Mouse (Mus musculus): ENCODE measurements around the gene Smim4. TPM values are rescaled to one million over a fixed set of nuclear protein-coding genes. Genes with fewer than 3 reads are reported as not detected.

The Smim4 gene
- total and polyA plus RNA-seq, 3 experiments, result 19.1 to 38.0 (median 26.1) TPM

GRCm38 (mm10) chr14:31135495-31136410, 7.0 kb upstream of the Smim4 start:
- no peak for TF ChIP-seq TCF12 (IDR thresholded peaks at IDR 0.05; ENCODE audit: low read depth, low read length)
- TF ChIP-seq USF2 (conservative IDR thresholded peaks at IDR 0.05; ENCODE audit: low read depth, low read length), result no peak
- no peak for TF ChIP-seq NRF1 (IDR thresholded peaks at IDR 0.05; ENCODE audit: low read depth, low read length)
- TF ChIP-seq MYC (IDR thresholded peaks at IDR 0.05; ENCODE audit: low read depth, low read length), result no peak
- no peak for TF ChIP-seq MAFK (IDR thresholded peaks at IDR 0.05; ENCODE audit: insufficient replicate concordance, low read length)
- TF ChIP-seq JUN (IDR thresholded peaks at IDR 0.05; ENCODE audit: insufficient read depth, low read depth, low read length), result no peak
- TF ChIP-seq SIN3A (IDR thresholded peaks at IDR 0.05; ENCODE audit: low read length), result no peak
- Histone ChIP-seq H3K27ac (ENCODE audit: insufficient read depth, low read depth) (no peak overlapping the region), H3K4me3 (replicated peaks in 1 of 3; ENCODE audit: low read depth in 2 of 3, low read length in 2 of 3, poor library complexity in 1 of 3) (no peak overlapping the region), H3K4me2 (ENCODE audit: insufficient read depth, low read depth, poor library complexity, severe bottlenecking) (no peak overlapping the region), H3K36me3 (replicated peaks in 1 of 2; ENCODE audit: control insufficient read depth in 1 of 2, insufficient read depth in 1 of 2, low read length in 1 of 2) (peaks cover 20 to 48% of the 10 kb centered on the region in 2 experiments), H3K27me3 (replicated peaks) (peaks cover 23% of the 10 kb centered on the region), H3K79me2 (replicated peaks; ENCODE audit: control insufficient read depth, extremely low read depth, insufficient read depth, poor library complexity, severe bottlenecking) (no peaks in the 10 kb centered on the region), H3K9me3 (replicated peaks; ENCODE audit: low read length) (no peaks in the 10 kb centered on the region), H3K9ac (ENCODE audit: insufficient read depth, low read depth) (no peak overlapping the region), H3K4me1 (ENCODE audit: control insufficient read depth in 1 of 2, insufficient read depth in 2 of 2) (peaks cover 2 to 3% of the 10 kb centered on the region in 2 experiments; a peak in 2 of 4 replicates)
- DNase-seq (ENCODE audit: extremely low read depth), result no peak
- in situ Hi-C loops (cut with MboI; ENCODE audit: low pct_ligation_motif_present, low pct_unique_long_range_greater_than_20kb, low sequenced_read_pairs), result no loop called here
- dilution Hi-C loops (cut with MboI; ENCODE audit: extremely low pct_ligation_motif_present, extremely low pct_unique_long_range_greater_than_20kb, low sequenced_read_pairs), result no loop called here

DNA sequence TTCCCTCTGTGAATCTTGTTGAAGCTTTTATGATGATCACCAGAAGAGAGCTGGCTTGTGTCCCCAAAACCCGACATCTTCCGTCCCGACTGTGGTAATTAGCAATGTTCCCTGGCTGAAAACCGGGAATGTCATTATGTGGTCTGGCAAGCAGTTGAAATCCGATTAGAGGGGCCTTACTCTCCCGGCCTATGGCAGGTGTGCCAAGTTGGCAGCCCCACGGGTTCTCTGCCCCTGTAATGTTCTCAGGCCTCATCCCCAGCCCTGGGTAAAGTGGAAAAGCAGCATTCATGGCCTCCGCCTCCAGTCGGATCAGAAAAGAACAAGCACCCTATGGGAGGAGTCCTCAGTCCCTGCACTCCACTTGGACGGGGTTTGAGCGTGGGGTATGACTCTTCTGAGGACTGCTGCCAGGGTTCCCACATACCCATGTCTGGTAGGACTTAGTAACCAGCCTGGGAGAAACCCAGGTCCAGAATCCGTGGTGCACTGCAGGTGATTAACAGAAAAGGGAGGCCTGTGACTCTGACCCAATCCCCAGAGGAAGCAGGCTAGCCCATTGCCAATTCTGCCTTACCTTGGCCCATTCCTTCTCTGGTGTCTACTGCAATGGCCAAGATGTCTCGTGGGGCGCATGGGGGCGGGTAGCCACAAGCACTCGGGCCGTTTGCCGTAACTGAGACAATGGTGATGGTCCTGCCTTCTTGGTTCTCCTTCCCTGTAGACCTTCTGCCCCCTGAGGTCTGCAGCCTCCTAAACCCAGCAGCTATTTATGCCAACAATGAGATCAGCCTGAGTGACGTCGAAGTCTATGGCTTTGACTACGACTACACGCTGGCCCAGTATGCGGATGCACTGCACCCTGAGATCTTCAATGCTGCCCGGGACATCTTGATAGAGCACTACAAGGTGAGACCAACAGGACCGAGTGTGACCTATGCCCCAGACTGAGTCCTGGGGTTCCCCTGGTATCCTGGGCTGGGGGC, 5.6 kb upstream of the Smim4 start:
- Histone ChIP-seq H3K9me3 (replicated peaks; ENCODE audit: low read length) (no peaks in the 10 kb centered on the region), H3K36me3 (replicated peaks in 1 of 2; ENCODE audit: control insufficient read depth in 1 of 2, insufficient read depth in 1 of 2, low read length in 1 of 2) (peaks cover 20 to 33% of the 10 kb centered on the region in 2 experiments), H3K9ac (ENCODE audit: insufficient read depth, low read depth) (no peak overlapping the region), H3K4me1 (ENCODE audit: control insufficient read depth in 1 of 2, insufficient read depth in 2 of 2) (peaks cover 2 to 4% of the 10 kb centered on the region in 2 experiments; a peak in 3 of 4 replicates), H3K4me3 (replicated peaks in 1 of 3; ENCODE audit: low read depth in 2 of 3, low read length in 2 of 3, poor library complexity in 1 of 3) (no peak overlapping the region), H3K27ac (ENCODE audit: insufficient read depth, low read depth) (no peak overlapping the region), H3K27me3 (replicated peaks) (peaks cover 33% of the 10 kb centered on the region), H3K79me2 (replicated peaks; ENCODE audit: control insufficient read depth, extremely low read depth, insufficient read depth, poor library complexity, severe bottlenecking) (no peaks in the 10 kb centered on the region), H3K4me2 (ENCODE audit: insufficient read depth, low read depth, poor library complexity, severe bottlenecking) (no peak overlapping the region)
- no peak for DNase-seq (ENCODE audit: extremely low read depth)
- dilution Hi-C loops (cut with MboI; ENCODE audit: extremely low pct_ligation_motif_present, extremely low pct_unique_long_range_greater_than_20kb, low sequenced_read_pairs), result no loop called here
- in situ Hi-C loops (cut with MboI; ENCODE audit: low pct_ligation_motif_present, low pct_unique_long_range_greater_than_20kb, low sequenced_read_pairs), result no loop called here
- TF ChIP-seq HCFC1 (IDR thresholded peaks at IDR 0.05; ENCODE audit: low read depth, low read length), result no peak
- no peak for TF ChIP-seq EP300 (IDR thresholded peaks at IDR 0.05; ENCODE audit: low read length)
- TF ChIP-seq ZKSCAN1 (IDR thresholded peaks at IDR 0.05; ENCODE audit: borderline replicate concordance, low read depth, low read length), result no peak
- no peak for TF ChIP-seq JUN (IDR thresholded peaks at IDR 0.05; ENCODE audit: insufficient read depth, low read depth, low read length)
- TF ChIP-seq MAX (IDR thresholded peaks at IDR 0.05; ENCODE audit: low read length), result no peak

Data from CH12.LX (cell line).